Mouse (Mus musculus) bone marrow, adult 2 months (tissue): ENCODE results near the gene Cstb. TPM values are rescaled to one million over a fixed set of nuclear protein-coding genes. Genes with fewer than 3 reads are reported as not detected.

Experiments used
- H3K27ac ChIP-seq: fragments of 200-500 bp; 2 replicates; pipeline ENCODE4 v1.5.1; 2012; ENCODE audit warnings: low read depth, mild to moderate bottlenecking, control low read depth, inconsistent platforms, low read length; ENCODE audit not compliant: control insufficient read depth, poor library complexity, insufficient read depth
- H3K4me1 ChIP-seq: fragments of 200-500 bp; 2 replicates; pipeline ENCODE4 v1.6.1; 2011; ENCODE audit warnings: low read length; ENCODE audit not compliant: control insufficient read depth, insufficient read depth
- H3K4me3 ChIP-seq: fragments of 200-500 bp; replicated peaks from 2 replicates; pipeline ENCODE3; 2011; ENCODE audit warnings: mild to moderate bottlenecking, low read depth, low read length, control low read depth; ENCODE audit not compliant: control insufficient read depth
- CTCF ChIP-seq: fragments of 200-500 bp; IDR thresholded peaks from 2 replicates; pipeline ENCODE4 v1.5.1; 2011; ENCODE audit warnings: low read length, control low read depth; ENCODE audit not compliant: control insufficient read depth, insufficient read depth
- POLR2A ChIP-seq: fragments of 200-500 bp; IDR thresholded peaks from 2 replicates; pipeline ENCODE4 v1.6.1; 2011; ENCODE audit warnings: low read depth, mild to moderate bottlenecking, control low read depth, low read length, borderline replicate concordance; ENCODE audit not compliant: control insufficient read depth
- WGBS: fragments of 180-500 bp; shearing (Covaris S2); methylation state at CpG from one replicate; pipeline ENCODE4 v1.1.7; 2018; 5-methylcytosine and 5-hydroxymethylcytosine counted together
- polyA plus RNA-seq: library from polyadenylated mRNA; stranded (reverse); fragments of >200 nt; gene quantifications from 2 replicates; pipeline ENCODE4 v1.2.4, GENCODE M21; 2011; ENCODE audit warnings: low replicate concordance; ENCODE audit not compliant: missing spikeins, insufficient read depth, insufficient read length

Cstb gene
- polyA plus RNA-seq, 1 experiment, result 77.8 TPM

- WGBS, result 67% methylated on average over 2 of the region's 2 CpGs
Observed at GRCm38 (mm10) chr10:78467761-78468310, 42.4 kb downstream of the Cstb start.

DNA sequence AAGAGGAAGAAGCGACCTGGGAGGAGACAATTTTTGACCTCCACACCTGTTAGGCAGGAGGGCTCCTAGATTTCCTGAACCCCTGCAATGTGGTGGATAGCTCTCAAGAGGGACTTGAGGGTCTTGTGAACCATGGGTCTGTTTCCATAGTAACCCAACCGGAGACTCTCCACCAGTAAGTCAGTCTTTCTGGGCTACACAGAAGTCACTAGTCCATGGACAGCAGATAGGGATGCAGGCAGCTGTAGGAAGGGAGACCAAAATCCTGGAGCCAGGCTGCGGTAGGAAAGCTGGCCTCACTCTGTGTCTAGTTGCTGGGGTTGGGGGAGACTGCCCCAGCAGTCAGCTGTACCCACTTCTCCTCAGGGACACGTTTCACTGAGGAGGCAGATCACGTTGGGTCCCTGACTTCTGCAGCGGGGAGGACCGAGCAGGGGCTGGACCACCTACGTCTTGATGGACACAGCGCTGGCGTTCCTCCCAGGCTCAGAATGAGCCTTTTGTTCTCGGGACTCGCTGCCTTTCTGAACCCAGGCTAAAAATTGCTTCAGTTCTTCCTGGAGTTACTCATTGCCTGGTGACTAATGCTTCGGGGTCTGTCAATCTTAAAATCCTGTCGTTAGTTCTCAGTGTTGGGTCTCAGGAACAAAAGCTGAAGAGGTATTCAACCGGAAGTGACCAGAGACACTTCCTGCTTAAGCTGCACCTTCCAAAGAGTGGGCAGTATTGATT is 45.3 kb downstream of the Cstb start:
- no peaks in the 10 kb centered on the region; the same call in 1 of the 2 replicates for H3K4me1 ChIP-seq
- no peak overlapping the region for H3K4me3 ChIP-seq
- TF ChIP-seq POLR2A (no peak), CTCF (no peak)
- H3K27ac ChIP-seq, result no peak overlapping the region
- 30% methylated on average over 15 of the region's 15 CpGs for WGBS

More at GRCm38 (mm10) chr10:78467761-78468310, 42.4 kb downstream of the Cstb start:
- Histone ChIP-seq H3K27ac (no peak overlapping the region), H3K4me1 (peaks cover 1% of the 10 kb centered on the region; the same call in 1 of the 2 replicates), H3K4me3 (no peak overlapping the region)
- TF ChIP-seq POLR2A (no peak), CTCF (no peak)

DNA sequence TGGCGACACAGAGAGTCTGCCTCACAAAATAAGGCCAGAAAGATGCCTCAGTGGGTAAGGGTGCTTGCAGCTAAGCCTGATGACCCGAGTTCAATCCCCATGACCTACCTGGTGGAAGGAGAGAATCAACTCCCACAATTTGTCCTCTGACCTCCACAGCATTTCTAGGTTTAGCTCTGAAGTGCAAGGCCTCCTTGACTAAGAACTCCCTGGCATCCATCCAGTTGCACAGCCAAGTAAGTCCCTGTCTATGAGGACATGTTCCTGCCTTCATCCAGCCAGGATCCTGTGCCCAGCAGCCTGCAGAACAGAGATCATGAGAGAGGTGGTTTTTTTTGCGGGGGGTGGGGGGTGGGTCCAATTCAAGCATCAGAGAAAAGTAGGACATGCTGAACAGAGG is 46.6 kb downstream of the Cstb start:
- no peaks in the 10 kb centered on the region; the same call in 1 of the 2 replicates for H3K4me1 ChIP-seq
- WGBS, result 71% methylated on average over 3 of the region's 3 CpGs
- TF ChIP-seq CTCF (no peak), POLR2A (no peak)
- H3K27ac ChIP-seq, result no peak overlapping the region
- no peak overlapping the region for H3K4me3 ChIP-seq

DNA sequence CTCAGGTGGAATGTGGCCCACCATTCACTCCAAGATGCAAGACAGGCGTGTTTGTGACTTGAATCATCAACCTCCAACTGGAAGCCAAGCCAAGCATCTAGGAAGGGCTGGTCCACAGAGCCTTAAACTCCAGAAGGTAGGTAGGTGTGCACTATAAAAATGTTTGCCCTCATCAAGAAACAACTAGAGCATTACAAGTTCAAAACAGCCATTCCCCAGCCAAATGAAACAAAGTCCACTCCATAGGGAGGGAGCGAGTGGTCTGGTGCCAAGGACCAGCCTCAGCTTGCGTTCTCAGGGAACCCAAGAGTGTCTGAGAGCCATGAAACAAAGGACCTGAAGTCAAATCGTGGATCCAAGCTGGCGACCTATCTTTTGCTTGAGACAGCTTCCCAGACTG is 48.0 kb downstream of the Cstb start:
- no peak overlapping the region for H3K4me3 ChIP-seq
- TF ChIP-seq POLR2A, result no peak
- no peak for TF ChIP-seq CTCF
- H3K4me1 ChIP-seq, result no peaks in the 10 kb centered on the region; the same call in 1 of the 2 replicates
- 64% methylated on average over 5 of the region's 5 CpGs for WGBS
- H3K27ac ChIP-seq, result no peak overlapping the region

- Histone ChIP-seq H3K4me1 (no peaks in the 10 kb centered on the region; the same call in 1 of the 2 replicates), H3K4me3 (no peak overlapping the region), H3K27ac (no peak overlapping the region)
- no peak for TF ChIP-seq POLR2A
- TF ChIP-seq CTCF, result no peak
- 79% methylated on average over 8 of the region's 8 CpGs for WGBS
Observed at GRCm38 (mm10) chr10:78474759-78475158, 49.3 kb downstream of the Cstb start.

DNA sequence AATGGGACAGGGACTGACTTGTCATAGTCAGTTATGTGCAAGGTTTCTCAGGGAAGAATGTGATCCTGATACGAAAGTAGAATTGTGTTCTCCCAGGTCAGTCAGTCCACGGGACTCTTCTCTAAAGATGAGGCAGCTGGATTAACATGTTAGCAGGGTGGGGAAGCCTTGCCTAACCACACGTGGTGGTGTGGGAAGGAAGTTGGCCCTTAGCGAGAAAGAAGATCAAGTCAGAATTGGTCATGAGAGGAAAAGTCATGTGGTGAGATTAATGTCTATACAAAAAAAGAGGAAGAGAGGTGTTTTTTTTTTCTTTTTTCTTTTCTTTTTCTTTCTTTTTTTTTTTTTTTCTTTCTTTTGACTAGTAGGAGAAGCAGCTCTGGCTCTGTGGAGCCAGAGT is 51.4 kb downstream of the Cstb start:
- no peak for TF ChIP-seq POLR2A
- no peak for TF ChIP-seq CTCF
- Histone ChIP-seq H3K27ac (no peak overlapping the region), H3K4me1 (peaks cover 2% of the 10 kb centered on the region; the same call in 1 of the 2 replicates), H3K4me3 (no peak overlapping the region)
- 3% methylated on average over 4 of the region's 4 CpGs for WGBS

Other genes starting within 250 kb of the Cstb start
- gene Pwp2, start 240.5 kb upstream of the Cstb start, polyA plus RNA-seq, result 7.2 and 13.9 TPM in 2 replicates
- 19.5 and 31.8 TPM in 2 replicates for gene Trappc10, start 181.0 kb upstream of the Cstb start, polyA plus RNA-seq
- 15.4 and 21.4 TPM in 2 replicates for gene Agpat3, start 73.2 kb upstream of the Cstb start, polyA plus RNA-seq
- gene Rrp1, start 12.6 kb upstream of the Cstb start, polyA plus RNA-seq, result 80.6 and 132 TPM in 2 replicates
- 2.2 and 3.3 TPM in 2 replicates for gene Pdxk, start 39.3 kb downstream of the Cstb start, polyA plus RNA-seq
- gene Olfr1358, start 91.8 kb downstream of the Cstb start, polyA plus RNA-seq, result not detected in 2 replicates
- gene Ilvbl, start 148.7 kb downstream of the Cstb start, polyA plus RNA-seq, result 11.3 and 25.4 TPM in 2 replicates
- gene Syde1, start 166.3 kb downstream of the Cstb start, polyA plus RNA-seq, result 3.6 and 5.5 TPM in 2 replicates
- gene Olfr1357, start 192.4 kb downstream of the Cstb start, polyA plus RNA-seq, result not detected in 2 replicates